Comparison of ENCODE assay signal across 8 mouse cellular contexts in genomic region chr12:102744839-102745238, GRCm38 (mm10). TPM values are rescaled to one million over a fixed set of nuclear protein-coding genes. Genes with fewer than 3 reads are reported as not detected.
DNase-seq lines count a peak whose midpoint lies in the region; ATAC-seq lines count a peak whose summit lies in the region.

No protein-coding gene starts in this region.

- H3K4me1 ChIP-seq in forebrain, embryonic 12.5 days: peaks cover 21% of the 10 kb centered on the region
- peaks cover 43% of the 10 kb centered on the region for H3K4me1 ChIP-seq in liver, embryonic 15.5 days (replicated peaks)
- H3K4me1 ChIP-seq in stomach, embryonic 16.5 days (ENCODE audit: control insufficient read depth, insufficient read depth, low read length): peaks cover 14% of the 10 kb centered on the region

- no peak for ATAC-seq in forebrain, embryonic 12.5 days (ENCODE audit: low FRiP score)
- no peak for ATAC-seq in liver, embryonic 15.5 days (ENCODE audit: insufficient read depth)
- no peak for ATAC-seq in stomach, embryonic 16.5 days (ENCODE audit: insufficient read depth, low FRiP score)

- no peaks in the 10 kb centered on the region for H3K9me3 ChIP-seq in forebrain, embryonic 12.5 days
- H3K9me3 ChIP-seq in liver, embryonic 15.5 days (replicated peaks): no peaks in the 10 kb centered on the region
- H3K9me3 ChIP-seq in stomach, embryonic 16.5 days (replicated peaks; ENCODE audit: control insufficient read depth, low read length): no peaks in the 10 kb centered on the region

- no peaks in the 10 kb centered on the region for H3K27me3 ChIP-seq in forebrain, embryonic 12.5 days
- H3K27me3 ChIP-seq in liver, embryonic 15.5 days: no peaks in the 10 kb centered on the region
- H3K27me3 ChIP-seq in stomach, embryonic 16.5 days (ENCODE audit: control insufficient read depth, insufficient read depth, low read length): no peaks in the 10 kb centered on the region

- peak overlapping the region; percentile 92; the same call in 1 of the 2 replicates for H3K9ac ChIP-seq in forebrain, embryonic 12.5 days
- H3K9ac ChIP-seq in liver, embryonic 15.5 days: peak overlapping the region; percentile 92
- no peak overlapping the region for H3K9ac ChIP-seq in stomach, embryonic 16.5 days (ENCODE audit: low read length)

- no peak overlapping the region for H3K27ac ChIP-seq in forebrain, embryonic 12.5 days
- H3K27ac ChIP-seq in liver, embryonic 15.5 days (replicated peaks): peak overlapping the region; percentile 96
- H3K27ac ChIP-seq in stomach, embryonic 16.5 days (ENCODE audit: low read length): no peak overlapping the region

- peak; percentile 18 for DNase-seq in embryo, embryonic 10.5 days (ENCODE audit: low spot score)
- DNase-seq in embryo, embryonic 9.5 days (ENCODE audit: extremely low spot score): no peak
- peak; percentile 82 for DNase-seq in CD4-positive, CD25-positive, alpha-beta regulatory T cell, adult 2 months (ENCODE audit: low read depth, low spot score)
- no peak for DNase-seq in layer of hippocampus, adult 18-20 months (ENCODE audit: low spot score in 2 of 2)
- DNase-seq in adrenal gland, adult 2 months: no peak

- 69% methylated on average over 6 of the region's 6 CpGs for WGBS in forebrain, embryonic 12.5 days
- 18% methylated on average over 6 of the region's 6 CpGs for WGBS in liver, embryonic 15.5 days (ENCODE audit: insufficient replicate concordance)
- 57% methylated on average over 6 of the region's 6 CpGs for WGBS in stomach, embryonic 16.5 days

- H3K4me2 ChIP-seq in forebrain, embryonic 12.5 days: peak overlapping the region; percentile 82
- H3K4me2 ChIP-seq in liver, embryonic 15.5 days: peak overlapping the region; percentile 78
- peak overlapping the region; percentile 93; the same call in 1 of the 2 replicates for H3K4me2 ChIP-seq in stomach, embryonic 16.5 days (ENCODE audit: low read depth, low read length)

- H3K4me3 ChIP-seq in forebrain, embryonic 12.5 days (replicated peaks): peak overlapping the region; percentile 82
- peak overlapping the region; percentile 92 for H3K4me3 ChIP-seq in liver, embryonic 15.5 days (replicated peaks)
- H3K4me3 ChIP-seq in stomach, embryonic 16.5 days (replicated peaks; ENCODE audit: low read length): peak overlapping the region; percentile 84; the same call in 1 of the 2 replicates

- peaks cover 21% of the 10 kb centered on the region; the same call in 1 of the 2 replicates for H3K36me3 ChIP-seq in forebrain, embryonic 12.5 days (replicated peaks)
- H3K36me3 ChIP-seq in liver, embryonic 15.5 days (replicated peaks): peaks cover 34% of the 10 kb centered on the region
- H3K36me3 ChIP-seq in stomach, embryonic 16.5 days (ENCODE audit: control insufficient read depth, insufficient read depth, low read length): no peaks in the 10 kb centered on the region

RNA-seq across cellular contexts. Expression of gene Tmem251, which starts 1.3 kb away (rescaled TPM):
- 12.0 and 12.4 TPM in 2 replicates for polyA plus RNA-seq in forebrain, embryonic 12.5 days (2016; fragmentation: Nextera tagmentation; extraction: Ambion mirVana)
- polyA plus RNA-seq in liver, embryonic 15.5 days (2015; fragmentation: Nextera tagmentation; extraction: Ambion mirVana): 5.6 and 5.7 TPM in 2 replicates
- 8.4 and 9.6 TPM in 2 replicates for polyA plus RNA-seq in stomach, embryonic 16.5 days (2015; fragmentation: Nextera tagmentation; extraction: Ambion mirVana)
- total RNA-seq in layer of hippocampus, adult 18-20 months (2021): 1 to 10 TPM; 4.9 to 5.1 TPM
- total RNA-seq in adrenal gland, adult 2 months (2021): 1 to 10 TPM; 7.5 to 8.5 TPM
- polyA plus RNA-seq in adrenal gland, adult 2 months (2012; rRNA removed): 3.4 TPM in 2 replicates

RNA-seq across cellular contexts. Expression of gene Moap1, which starts 1.4 kb away (rescaled TPM):
- 30.1 and 33.4 TPM in 2 replicates for polyA plus RNA-seq in forebrain, embryonic 12.5 days (2016; fragmentation: Nextera tagmentation; extraction: Ambion mirVana)
- polyA plus RNA-seq in liver, embryonic 15.5 days (2015; fragmentation: Nextera tagmentation; extraction: Ambion mirVana): 7.6 and 8.4 TPM in 2 replicates
- polyA plus RNA-seq in stomach, embryonic 16.5 days (2015; fragmentation: Nextera tagmentation; extraction: Ambion mirVana): 19.8 and 22.9 TPM in 2 replicates
- 10 to 100 TPM; 23.5 to 26.6 TPM for total RNA-seq in layer of hippocampus, adult 18-20 months (2021)
- 1 to 10 TPM; 3.7 to 7.9 TPM for total RNA-seq in adrenal gland, adult 2 months (2021)
- 0.56 and 0.81 TPM in 2 replicates for polyA plus RNA-seq in adrenal gland, adult 2 months (2012; rRNA removed)

RNA-seq across cellular contexts. Expression of gene Gm28051, which starts 12.7 kb away (rescaled TPM):
- not detected in 2 replicates for polyA plus RNA-seq in forebrain, embryonic 12.5 days (2016; fragmentation: Nextera tagmentation; extraction: Ambion mirVana)
- not detected in 2 replicates for polyA plus RNA-seq in liver, embryonic 15.5 days (2015; fragmentation: Nextera tagmentation; extraction: Ambion mirVana)
- not detected in 2 replicates for polyA plus RNA-seq in stomach, embryonic 16.5 days (2015; fragmentation: Nextera tagmentation; extraction: Ambion mirVana)
- not detected for total RNA-seq in layer of hippocampus, adult 18-20 months (2021)
- not detected for total RNA-seq in adrenal gland, adult 2 months (2021)
- not detected in 2 replicates for polyA plus RNA-seq in adrenal gland, adult 2 months (2012; rRNA removed)

RNA-seq across cellular contexts. Expression of gene Gon7, which starts 12.8 kb away (rescaled TPM):
- 48.4 and 49.3 TPM in 2 replicates for polyA plus RNA-seq in forebrain, embryonic 12.5 days (2016; fragmentation: Nextera tagmentation; extraction: Ambion mirVana)
- polyA plus RNA-seq in liver, embryonic 15.5 days (2015; fragmentation: Nextera tagmentation; extraction: Ambion mirVana): 12.7 and 12.8 TPM in 2 replicates
- polyA plus RNA-seq in stomach, embryonic 16.5 days (2015; fragmentation: Nextera tagmentation; extraction: Ambion mirVana): 22.3 and 25.1 TPM in 2 replicates
- 10 to 100 TPM; 14.2 to 14.6 TPM for total RNA-seq in layer of hippocampus, adult 18-20 months (2021)
- total RNA-seq in adrenal gland, adult 2 months (2021): 10 to 100 TPM; 11.6 to 11.7 TPM
- 8.7 and 12.7 TPM in 2 replicates for polyA plus RNA-seq in adrenal gland, adult 2 months (2012; rRNA removed)

RNA-seq across cellular contexts. Expression of gene Ubr7, which starts 12.9 kb away (rescaled TPM):
- polyA plus RNA-seq in forebrain, embryonic 12.5 days (2016; fragmentation: Nextera tagmentation; extraction: Ambion mirVana): 59.2 and 61.7 TPM in 2 replicates
- 18.2 and 18.9 TPM in 2 replicates for polyA plus RNA-seq in liver, embryonic 15.5 days (2015; fragmentation: Nextera tagmentation; extraction: Ambion mirVana)
- 34.7 and 36.3 TPM in 2 replicates for polyA plus RNA-seq in stomach, embryonic 16.5 days (2015; fragmentation: Nextera tagmentation; extraction: Ambion mirVana)
- total RNA-seq in layer of hippocampus, adult 18-20 months (2021): 10 to 100 TPM; 31.6 to 32.5 TPM
- 10 to 100 TPM; 31.0 to 32.4 TPM for total RNA-seq in adrenal gland, adult 2 months (2021)
- polyA plus RNA-seq in adrenal gland, adult 2 months (2012; rRNA removed): 8.6 and 9.1 TPM in 2 replicates

Comparison
In these comparisons a context has a peak if more than half of its experiments do, and no peak if none do; other contexts are left out.
1. DNase-seq: peak in embryo, embryonic 10.5 days (single experiment) and CD4-positive, CD25-positive, alpha-beta regulatory T cell, adult 2 months (single experiment); none in embryo, embryonic 9.5 days (single experiment), layer of hippocampus, adult 18-20 months (0 of 2) and adrenal gland, adult 2 months (single experiment).
2. Peak in every context shown above with its lines, with median percentiles within 50 percentile points of each other: H3K4me2 ChIP-seq and H3K4me3 ChIP-seq.